Mouse (Mus musculus): ENCODE results near the gene Nsg1. TPM values are rescaled to one million over a fixed set of nuclear protein-coding genes. Genes with fewer than 3 reads are reported as not detected.

Gene Nsg1
- polyA plus RNA-seq (2017; shearing (Covaris generic)) = 1 to 10 TPM in 1 of 2 experiments, under 1 TPM in 1; 0.18 to 1.4 TPM

DNA sequence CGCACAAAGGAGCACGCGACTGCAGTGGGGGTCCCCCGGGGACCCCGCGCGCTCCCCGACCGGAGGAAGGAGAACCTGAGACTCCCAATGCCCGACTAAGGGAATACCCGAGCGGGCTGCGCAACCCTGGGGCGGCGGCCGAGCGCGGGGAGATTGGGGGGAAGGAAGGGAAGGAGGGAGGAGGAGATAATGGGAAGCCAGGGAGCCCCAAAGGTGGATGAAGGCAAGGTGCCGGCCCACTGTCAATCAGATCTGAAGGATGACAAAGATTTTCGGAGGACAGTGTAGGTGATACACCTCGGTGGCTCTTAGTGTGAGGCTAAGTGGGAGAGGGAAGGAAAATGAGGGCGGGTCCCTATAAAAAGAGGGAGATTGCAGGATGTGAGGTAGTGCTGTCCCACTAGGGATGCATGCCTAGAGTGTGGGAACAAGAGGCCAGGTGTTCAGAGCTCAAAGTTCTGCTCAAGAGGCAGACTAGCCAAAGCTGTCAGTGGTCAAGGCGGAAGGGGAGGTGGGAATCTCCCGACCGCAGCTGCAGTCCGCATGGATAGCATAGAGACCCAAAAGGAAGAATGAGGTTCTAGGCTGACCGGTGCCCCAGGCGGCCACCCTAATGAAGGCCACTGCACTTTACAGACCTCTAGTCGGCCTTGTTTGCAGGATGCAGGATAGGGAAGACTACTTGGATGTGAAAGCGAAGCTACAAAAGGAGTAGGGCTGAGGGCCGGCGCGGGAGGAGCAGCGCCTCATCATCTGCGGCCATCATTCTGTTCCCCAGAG is at the start of gene Nsg1:
TSS of gene Nsg1 (minus strand) at position 274 of the 780 bp plus-strand sequence.

Other genes starting within 250 kb of the Nsg1 start
- gene Stx18, start 121.2 kb downstream of the Nsg1 start, polyA plus RNA-seq (2017; shearing (Covaris generic)) = 10 to 100 TPM; 37.8 to 38.4 TPM
- gene Zbtb49, start 60.5 kb upstream of the Nsg1 start, polyA plus RNA-seq (2017; shearing (Covaris generic)) = 10 to 100 TPM; 16.5 to 28.7 TPM
- gene Lyar, start 60.6 kb upstream of the Nsg1 start, polyA plus RNA-seq (2017; shearing (Covaris generic)) = 10 to 100 TPM; 41.7 to 45.3 TPM
- 100 to 1,000 TPM in 1 of 2 experiments, 10 to 100 TPM in 1; 96.5 to 118 TPM for gene Tmem128, start 100.3 kb upstream of the Nsg1 start, polyA plus RNA-seq (2017; shearing (Covaris generic))
- gene Otop1, start 116.1 kb upstream of the Nsg1 start, polyA plus RNA-seq (2017; shearing (Covaris generic)) = under 1 TPM in 1 of 2 experiments, not detected in 1; 0.53 TPM
- gene Drd5, start 159.5 kb upstream of the Nsg1 start, polyA plus RNA-seq (2017; shearing (Covaris generic)) = under 1 TPM; 0.06 to 0.49 TPM

Measured in inflammation-experienced regulatory T-cells (primary cell).